Mouse (Mus musculus): ENCODE data around the gene Uspl1. TPM values are rescaled to one million over a fixed set of nuclear protein-coding genes. Genes with fewer than 3 reads are reported as not detected.

Uspl1 gene
- total RNA-seq, 2 experiments from 2014 or later = 29.9 to 40.6 TPM

DNA sequence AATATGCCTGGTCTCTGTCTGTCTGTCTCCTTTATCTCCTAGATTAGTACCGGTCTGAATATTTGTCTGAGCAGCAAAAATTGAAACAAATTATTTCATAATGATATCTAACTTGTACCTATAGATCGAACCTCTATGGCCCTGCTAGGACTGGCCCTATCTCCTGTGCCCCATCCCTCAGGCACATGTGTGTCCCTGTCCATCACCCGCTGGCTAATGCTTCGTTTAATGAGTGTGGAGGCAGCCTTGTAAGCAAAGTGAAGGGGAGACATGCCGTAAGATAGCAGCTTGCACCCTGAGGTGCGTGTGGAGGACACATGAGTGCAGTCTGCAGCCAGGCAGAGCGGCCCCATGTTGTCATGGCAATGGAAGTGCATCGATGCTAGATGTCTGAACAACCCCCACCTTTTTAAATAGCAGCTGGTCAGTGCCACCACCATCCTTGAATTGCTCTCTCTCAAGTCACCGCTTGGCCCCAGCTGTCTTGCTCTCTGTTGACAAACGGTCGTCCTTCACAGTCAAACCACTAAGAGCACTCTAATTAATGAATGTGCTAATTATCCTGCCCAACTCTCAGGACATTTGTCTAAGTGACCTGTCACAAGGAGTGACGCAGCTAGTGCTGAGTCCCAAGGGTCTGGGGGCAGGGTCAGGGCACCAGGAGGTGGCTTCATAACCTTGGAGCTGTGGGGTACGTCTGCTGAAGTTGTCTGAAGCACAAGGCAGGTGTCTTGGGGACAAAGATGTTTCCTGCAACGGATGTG lies 73.5 kb downstream of the Uspl1 start:
- no peak for DNase-seq

DNA sequence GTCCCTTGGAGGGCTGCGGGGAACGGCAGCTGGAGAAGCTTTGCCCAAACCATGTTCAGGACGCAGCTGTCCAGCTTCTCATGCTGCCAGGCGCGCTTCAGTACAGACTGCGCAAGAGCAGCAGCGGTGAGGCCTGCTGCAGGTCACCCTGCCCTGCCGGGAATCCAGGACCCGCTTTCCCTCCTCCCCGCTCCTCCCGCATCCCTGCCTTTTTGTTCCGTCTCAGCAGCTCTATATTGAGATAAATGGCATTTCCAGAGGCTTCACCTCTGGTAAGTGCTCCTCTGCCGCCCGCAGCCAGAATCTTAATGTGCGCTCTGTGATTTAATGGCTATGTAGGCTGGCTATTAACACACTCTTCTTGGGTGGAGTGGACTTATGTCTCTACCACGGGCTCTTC lies 74.9 kb downstream of the Uspl1 start:
- DNase-seq = no peak

DNA sequence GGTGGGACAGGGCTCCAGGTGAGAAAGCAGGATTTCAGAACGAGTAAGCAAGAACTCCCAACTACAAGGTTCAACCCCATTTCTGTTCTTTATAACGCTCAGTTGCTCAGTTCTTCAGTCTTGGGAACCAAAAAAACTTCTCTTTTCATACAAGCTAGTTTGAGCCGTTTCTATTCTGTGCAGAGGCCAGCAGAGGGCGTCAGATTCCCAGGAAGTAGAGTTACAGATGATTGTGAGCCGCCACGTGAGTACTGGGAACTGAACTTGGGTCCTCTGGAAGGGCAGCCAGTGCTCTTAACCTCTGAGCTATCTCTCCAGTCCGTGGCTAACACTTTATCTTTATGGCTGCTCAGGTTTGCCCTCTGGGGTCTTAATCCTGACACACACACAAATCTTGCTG lies 77.3 kb downstream of the Uspl1 start:
- DNase-seq = no peak

DNA sequence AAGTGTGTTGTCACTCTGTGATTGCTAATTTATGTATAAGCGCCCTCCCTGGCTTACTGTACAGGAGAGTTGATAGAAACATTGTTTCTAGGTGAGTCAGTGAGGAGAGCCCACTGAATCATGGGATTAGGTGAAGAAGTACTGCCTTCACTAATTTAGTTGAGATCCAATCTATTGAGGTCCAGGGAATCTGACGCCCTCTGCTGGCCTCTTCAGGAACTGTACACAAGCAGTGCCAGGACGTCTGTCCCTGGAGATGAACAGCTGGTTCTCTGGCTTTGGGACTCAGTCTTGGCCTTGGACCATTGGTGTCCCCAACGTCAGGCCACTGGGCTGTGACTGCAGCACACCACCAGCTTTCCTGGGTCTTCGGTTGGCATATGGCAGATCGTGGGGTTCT lies 77.7 kb downstream of the Uspl1 start:
- peak; percentile 53 to 61 for DNase-seq

DNA sequence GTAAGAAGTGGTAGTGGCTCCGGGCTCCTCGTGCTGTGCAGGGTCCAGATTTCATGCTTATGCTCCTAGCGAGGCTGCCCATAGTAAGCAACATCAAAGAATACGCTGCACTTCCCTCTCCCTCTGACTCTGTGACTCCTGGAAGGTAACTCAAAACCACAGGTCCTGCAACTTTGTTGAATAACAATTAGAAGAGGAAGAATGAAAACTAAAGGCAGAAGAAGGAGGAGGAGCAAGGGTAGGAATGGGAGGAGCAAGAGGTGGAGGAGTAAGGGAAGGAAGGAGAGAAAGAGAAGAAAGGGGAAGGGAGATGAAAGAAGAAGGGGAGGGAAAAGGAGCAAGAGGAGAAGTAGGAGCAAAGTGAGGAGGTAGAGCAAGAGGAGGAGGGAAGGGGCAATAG lies 80.3 kb downstream of the Uspl1 start, which contains the start of gene Alox5ap:
Alox5ap (plus strand) TSS at position 363 of the 400 bp plus-strand sequence.
- no peak for DNase-seq

DNA sequence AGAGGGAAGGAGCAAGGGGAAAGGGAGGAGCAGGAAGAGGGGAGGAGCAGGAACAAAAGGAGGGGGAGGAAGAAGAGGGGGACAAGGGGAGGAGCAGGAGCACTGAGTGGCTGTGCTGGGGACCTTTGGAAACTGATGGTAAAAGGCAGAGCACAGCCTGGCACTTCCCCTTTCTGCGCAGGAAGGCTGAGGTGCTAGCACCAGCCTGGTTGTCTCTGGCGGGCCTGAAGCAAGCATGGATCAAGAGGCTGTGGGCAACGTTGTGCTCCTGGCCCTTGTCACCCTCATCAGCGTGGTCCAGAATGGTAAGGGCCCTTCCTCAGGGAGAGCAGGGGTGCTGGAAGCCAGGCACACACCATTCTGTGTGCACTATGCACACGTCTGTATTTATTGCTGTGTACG lies 80.7 kb downstream of the Uspl1 start:
- DNase-seq = peak in 1 of 2 experiments; percentile 9

Small RNA genes lying within 50 kb of the gene (microRNA-seq; reads per million reads assigned to microRNA genes)
- gene Gm24105 = not detected

Other genes with a start within 250 kb of the Uspl1 start
- 1 to 10 TPM; 4.2 to 5.7 TPM for gene Gm42791, start 189.2 kb upstream of the Uspl1 start, total RNA-seq (2021)
- 100 to 1,000 TPM; 141 to 161 TPM for gene Hmgb1, start 139 bp downstream of the Uspl1 start, total RNA-seq (2021)
- 10 to 100 TPM; 15.1 to 15.8 TPM for gene Alox5ap, start 80.4 kb downstream of the Uspl1 start, total RNA-seq (2021)
- gene Medag, start 227.4 kb downstream of the Uspl1 start, total RNA-seq (2021) = 1 to 10 TPM; 3.8 to 9.1 TPM